ENCODE assay signal across 8 mouse cellular contexts in the genomic region with DNA sequence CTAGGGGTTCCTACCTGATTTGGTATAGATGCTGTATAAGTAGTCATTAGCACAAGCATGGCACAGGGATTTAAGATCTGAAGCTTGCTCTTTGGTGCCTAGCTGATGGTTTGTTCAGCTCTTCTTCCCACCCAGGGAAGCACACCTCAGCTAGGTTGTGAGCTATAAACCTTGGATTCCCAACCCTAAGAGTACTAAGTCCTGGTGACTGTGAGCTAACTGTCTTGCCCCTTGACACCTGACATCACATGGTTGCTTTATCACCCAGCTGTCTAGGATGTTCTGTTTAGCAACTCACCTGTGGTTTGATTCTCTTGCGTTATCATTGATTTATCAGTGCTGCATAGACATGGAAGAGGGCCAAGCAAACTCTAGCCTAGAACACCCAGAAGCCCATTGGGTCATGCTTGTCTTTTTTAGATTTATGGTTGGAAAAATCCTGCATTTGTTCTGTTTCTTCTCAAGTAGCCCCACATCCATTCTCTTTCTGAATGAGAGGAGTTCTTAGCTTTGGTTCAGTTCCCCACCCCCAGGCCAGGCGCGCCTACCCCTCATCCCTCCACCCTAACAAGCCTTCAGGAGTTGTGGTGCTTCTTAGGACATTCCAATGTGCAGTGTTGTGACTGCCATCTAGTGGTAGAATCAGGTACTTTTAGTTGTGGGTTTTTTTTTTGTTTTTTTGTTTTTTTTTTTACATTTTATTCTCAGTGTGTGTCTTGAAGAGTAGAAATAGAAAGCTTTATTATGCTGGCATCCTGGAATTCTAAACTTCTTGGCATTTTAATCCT.
DNase-seq lines count a peak whose midpoint lies in the region; ATAC-seq and TF ChIP-seq lines count a peak whose summit lies in the region.

No protein-coding gene starts in this region.

- DNase-seq in CD4-positive, CD25-positive, alpha-beta regulatory T cell, adult 2 months (ENCODE audit: low read depth, low spot score): peak; percentile 37
- no peak for DNase-seq in liver, embryonic 14.5 days (ENCODE audit: low read depth in 3 of 3, low spot score in 3 of 3)
- DNase-seq in liver (no peak), ZHBTc4 (ENCODE audit: low read depth, low spot score) (peak; percentile 69)
- DNase-seq in forelimb bud, embryonic 11.5 days (ENCODE audit: low read depth, low spot score): peak; percentile 65
- DNase-seq in neural tube, embryonic 11.5 days (ENCODE audit: low spot score): no peak
- no peak for DNase-seq in layer of hippocampus, postnatal 36 days

- 33% methylated on average over 3 of the region's 3 CpGs for WGBS in liver, embryonic 14.5 days (ENCODE audit: insufficient replicate concordance)
- 38% methylated on average over 3 of the region's 3 CpGs for WGBS in neural tube, embryonic 11.5 days

- TF ChIP-seq EP300 in liver, embryonic 14.5 days (IDR thresholded peaks at IDR 0.05; ENCODE audit: low read depth): no peak

- TF ChIP-seq CTCF in liver, embryonic 14.5 days (IDR thresholded peaks at IDR 0.05; ENCODE audit: low read depth): peak; percentile 78

- no peak overlapping the region for H3K27ac ChIP-seq in liver, embryonic 14.5 days
- H3K27ac ChIP-seq in neural tube, embryonic 11.5 days (ENCODE audit: low read depth, low read length): no peak overlapping the region

- no peak overlapping the region for H3K9ac ChIP-seq in liver, embryonic 14.5 days (replicated peaks)
- no peak overlapping the region for H3K9ac ChIP-seq in neural tube, embryonic 11.5 days (ENCODE audit: low read length)

- H3K27me3 ChIP-seq in liver, embryonic 14.5 days (ENCODE audit: control insufficient read depth, insufficient read depth, low read length): no peaks in the 10 kb centered on the region
- no peaks in the 10 kb centered on the region for H3K27me3 ChIP-seq in neural tube, embryonic 11.5 days (ENCODE audit: control insufficient read depth, insufficient read depth, low read length)

- no peaks in the 10 kb centered on the region for H3K9me3 ChIP-seq in liver, embryonic 14.5 days (ENCODE audit: control insufficient read depth, low read length)
- H3K9me3 ChIP-seq in neural tube, embryonic 11.5 days (ENCODE audit: control insufficient read depth, low read length): no peaks in the 10 kb centered on the region

- ATAC-seq in CD4-positive, CD25-positive, alpha-beta regulatory T cell, adult 4 months: no peak
- ATAC-seq in liver, embryonic 14.5 days (ENCODE audit: insufficient read depth): no peak
- ATAC-seq in neural tube, embryonic 11.5 days (ENCODE audit: insufficient read depth, low FRiP score, low TSS enrichment): peak; percentile 71; the same call in 1 of the 2 replicates

- H3K4me3 ChIP-seq in liver, embryonic 14.5 days (ENCODE audit: insufficient read depth in 1 of 2, low read depth in 2 of 2, low read length in 2 of 2): no peak overlapping the region
- no peak overlapping the region for H3K4me3 ChIP-seq in neural tube, embryonic 11.5 days (ENCODE audit: low read depth, low read length)

- H3K4me1 ChIP-seq in liver, embryonic 14.5 days (replicated peaks; ENCODE audit: control insufficient read depth in 2 of 2, insufficient read depth in 2 of 2, low read length in 1 of 2): no peaks in the 10 kb centered on the region
- no peaks in the 10 kb centered on the region for H3K4me1 ChIP-seq in neural tube, embryonic 11.5 days (ENCODE audit: control insufficient read depth, insufficient read depth, low read length)

- no peak overlapping the region for H3K4me2 ChIP-seq in liver, embryonic 14.5 days (ENCODE audit: low read depth)
- H3K4me2 ChIP-seq in neural tube, embryonic 11.5 days (ENCODE audit: low read depth): no peak overlapping the region

- no peaks in the 10 kb centered on the region for H3K36me3 ChIP-seq in liver, embryonic 14.5 days (replicated peaks; ENCODE audit: control insufficient read depth, insufficient read depth, low read depth)
- no peaks in the 10 kb centered on the region for H3K36me3 ChIP-seq in neural tube, embryonic 11.5 days (ENCODE audit: control insufficient read depth, insufficient read depth, low read length)

Comparison
In these comparisons a context has a peak if more than half of its experiments do, and no peak if none do; other contexts are left out.
1. DNase-seq: peak in CD4-positive, CD25-positive, alpha-beta regulatory T cell, adult 2 months (single experiment), ZHBTc4 (single experiment) and forelimb bud, embryonic 11.5 days (single experiment); none in liver, embryonic 14.5 days (0 of 3), liver (single experiment), neural tube, embryonic 11.5 days (single experiment) and layer of hippocampus, postnatal 36 days (0 of 2).